Mouse (Mus musculus) cerebellum, postnatal 36 days (tissue): ENCODE results near the gene Tmem102.
A peak's percentile ranks its signal among the peaks of the same experiment; 100 is the strongest.

Experiments used
- DNase-seq, 2 experiments: peaks; one replicate each; pipeline ENCODE4 v3.0.0; 2021 to 2022; ENCODE audit warnings: mixed read lengths in 2 of 2

The Tmem102 gene

GRCm38 (mm10) chr11:69784793-69785272 is 20.6 kb downstream of the Tmem102 start:
- DNase-seq: no peak

- no peak for DNase-seq
These were observed 23.6 kb downstream of the Tmem102 start for GRCm38 (mm10) chr11:69781828-69782227.

GRCm38 (mm10) chr11:69778985-69779384 is 26.4 kb downstream of the Tmem102 start:
- no peak for DNase-seq

- DNase-seq: peak; percentile 49 to 53
These were observed 27.0 kb downstream of the Tmem102 start for GRCm38 (mm10) chr11:69778258-69778982.

- DNase-seq: no peak
These were observed 27.7 kb downstream of the Tmem102 start for GRCm38 (mm10) chr11:69777504-69778257.

GRCm38 (mm10) chr11:69776488-69776887 is 28.9 kb downstream of the Tmem102 start:
- no peak for DNase-seq

GRCm38 (mm10) chr11:69775716-69776115 is 29.7 kb downstream of the Tmem102 start:
- no peak for DNase-seq

GRCm38 (mm10) chr11:69774961-69775360 is 30.5 kb downstream of the Tmem102 start:
- no peak for DNase-seq

- no peak for DNase-seq
These were observed 37.9 kb downstream of the Tmem102 start for GRCm38 (mm10) chr11:69767625-69767909.

GRCm38 (mm10) chr11:69766872-69767624 is 38.4 kb downstream of the Tmem102 start:
- no peak for DNase-seq

GRCm38 (mm10) chr11:69766126-69766609 is 39.3 kb downstream of the Tmem102 start:
- DNase-seq: peak; percentile 70 to 77

- peak; percentile 50 to 60 for DNase-seq
These were observed 40.0 kb downstream of the Tmem102 start, which contains the start of gene Zbtb4 for GRCm38 (mm10) chr11:69765221-69766125. Gene Zbtb4, plus strand, starts transcription at chr11:69765912.

- no peak for DNase-seq
These were observed 41.9 kb downstream of the Tmem102 start for GRCm38 (mm10) chr11:69763551-69763950.

GRCm38 (mm10) chr11:69761868-69762267 is 43.6 kb downstream of the Tmem102 start, which contains the start of gene Slc35g3:
Gene Slc35g3, minus strand, starts transcription at chr11:69761968.
- no peak for DNase-seq

GRCm38 (mm10) chr11:69760901-69761200 is 44.6 kb downstream of the Tmem102 start:
- DNase-seq: no peak

GRCm38 (mm10) chr11:69760160-69760900 is 45.1 kb downstream of the Tmem102 start:
- no peak for DNase-seq

GRCm38 (mm10) chr11:69758971-69759721 is 46.3 kb downstream of the Tmem102 start:
- DNase-seq: peak; percentile 90

GRCm38 (mm10) chr11:69758478-69758970 is 46.9 kb downstream of the Tmem102 start, which contains the start of gene Polr2a:
Gene Polr2a, minus strand, starts transcription at chr11:69758637.
- DNase-seq: peak; percentile 97 to 99

GRCm38 (mm10) chr11:69758090-69758456 is 47.4 kb downstream of the Tmem102 start:
- peak; percentile 98 to 99 for DNase-seq

- DNase-seq: no peak
These were observed 47.9 kb downstream of the Tmem102 start for GRCm38 (mm10) chr11:69757303-69758089.
